Mouse (Mus musculus): ENCODE data around the gene Map1b.

- TF ChIP-seq POLR2A (IDR thresholded peaks at IDR 0.05; ENCODE audit: borderline replicate concordance, extremely low read depth, low read depth, low read length) = no peak
- TF ChIP-seq CTCF (IDR thresholded peaks at IDR 0.05; ENCODE audit: insufficient read depth, low read length) = no peak
These were observed 71.5 kb downstream of the Map1b start for GRCm38 (mm10) chr13:99444880-99445279.
